Mouse (Mus musculus): Measurements from ENCODE around the gene Krt33a. TPM values are rescaled to one million over a fixed set of nuclear protein-coding genes. Genes with fewer than 3 reads are reported as not detected.

The Krt33a gene
- polyA plus RNA-seq, 1 experiment from 2014 or later = not detected

- no peak overlapping the region for H3K4me2 ChIP-seq (replicated peaks; ENCODE audit: low read depth, low read length)
- ATAC-seq (ENCODE audit: insufficient number of reproducible peaks, insufficient read depth, low FRiP score, low read depth) = no peak
- H3K27me3 ChIP-seq (ENCODE audit: control insufficient read depth, insufficient read depth, low read length) = no peaks in the 10 kb centered on the region
- 67% methylated on average over 5 of the region's 5 CpGs for WGBS
- H3K4me1 ChIP-seq (ENCODE audit: control insufficient read depth, insufficient read depth, low read length) = no peaks in the 10 kb centered on the region
- H3K36me3 ChIP-seq (ENCODE audit: control insufficient read depth, insufficient read depth, low read length) = no peaks in the 10 kb centered on the region
- no peak overlapping the region for H3K4me3 ChIP-seq (ENCODE audit: low read depth, low read length)
- no peaks in the 10 kb centered on the region for H3K9me3 ChIP-seq (ENCODE audit: control insufficient read depth, low read depth, low read length)
- H3K27ac ChIP-seq (ENCODE audit: low read length) = no peak overlapping the region
- H3K9ac ChIP-seq (replicated peaks; ENCODE audit: low read depth, low read length) = no peak overlapping the region
Measured at GRCm38 (mm10) chr11:100021438-100021837, 5.4 kb upstream of the Krt33a start.

DNA sequence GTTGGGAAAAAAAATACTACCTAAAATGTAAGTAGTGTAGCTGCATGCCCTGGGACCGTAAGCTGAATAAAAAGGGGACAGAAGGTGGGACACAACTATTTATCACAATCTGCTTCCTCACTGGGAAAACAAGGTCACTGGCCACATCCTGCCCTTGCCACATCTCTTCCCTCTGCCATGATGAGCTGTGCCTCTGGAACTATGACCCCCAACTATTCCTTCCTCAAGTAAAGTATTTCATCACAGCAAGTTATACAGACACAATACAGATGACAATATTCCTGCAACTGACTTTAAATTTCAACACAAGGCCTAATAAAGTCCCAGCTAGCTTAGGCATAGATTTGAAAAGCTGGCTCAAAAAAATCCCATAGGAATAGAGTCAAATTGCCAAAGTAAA is 3.5 kb upstream of the Krt33a start:
- ATAC-seq (ENCODE audit: insufficient number of reproducible peaks, insufficient read depth, low FRiP score, low read depth) = no peak
- Histone ChIP-seq H3K9me3 (ENCODE audit: control insufficient read depth, low read depth, low read length) (no peaks in the 10 kb centered on the region), H3K36me3 (ENCODE audit: control insufficient read depth, insufficient read depth, low read length) (no peaks in the 10 kb centered on the region), H3K27me3 (ENCODE audit: control insufficient read depth, insufficient read depth, low read length) (no peaks in the 10 kb centered on the region), H3K9ac (replicated peaks; ENCODE audit: low read depth, low read length) (no peak overlapping the region), H3K4me1 (ENCODE audit: control insufficient read depth, insufficient read depth, low read length) (no peaks in the 10 kb centered on the region), H3K27ac (ENCODE audit: low read length) (no peak overlapping the region), H3K4me2 (replicated peaks; ENCODE audit: low read depth, low read length) (no peak overlapping the region), H3K4me3 (ENCODE audit: low read depth, low read length) (no peak overlapping the region)
- WGBS = 83% methylated on average over 1 of the region's 1 CpGs

- Histone ChIP-seq H3K9ac (replicated peaks; ENCODE audit: low read depth, low read length) (no peak overlapping the region), H3K27ac (ENCODE audit: low read length) (no peak overlapping the region; the same call in 1 of the 2 replicates), H3K4me2 (replicated peaks; ENCODE audit: low read depth, low read length) (no peak overlapping the region), H3K36me3 (ENCODE audit: control insufficient read depth, insufficient read depth, low read length) (no peaks in the 10 kb centered on the region), H3K27me3 (ENCODE audit: control insufficient read depth, insufficient read depth, low read length) (no peaks in the 10 kb centered on the region), H3K9me3 (ENCODE audit: control insufficient read depth, low read depth, low read length) (no peaks in the 10 kb centered on the region), H3K4me1 (ENCODE audit: control insufficient read depth, insufficient read depth, low read length) (no peaks in the 10 kb centered on the region), H3K4me3 (ENCODE audit: low read depth, low read length) (no peak overlapping the region)
- WGBS = 48% methylated on average over 4 of the region's 4 CpGs
- ATAC-seq (ENCODE audit: insufficient number of reproducible peaks, insufficient read depth, low FRiP score, low read depth) = no peak
Measured at GRCm38 (mm10) chr11:100013691-100014171, 2.3 kb downstream of the Krt33a start.

DNA sequence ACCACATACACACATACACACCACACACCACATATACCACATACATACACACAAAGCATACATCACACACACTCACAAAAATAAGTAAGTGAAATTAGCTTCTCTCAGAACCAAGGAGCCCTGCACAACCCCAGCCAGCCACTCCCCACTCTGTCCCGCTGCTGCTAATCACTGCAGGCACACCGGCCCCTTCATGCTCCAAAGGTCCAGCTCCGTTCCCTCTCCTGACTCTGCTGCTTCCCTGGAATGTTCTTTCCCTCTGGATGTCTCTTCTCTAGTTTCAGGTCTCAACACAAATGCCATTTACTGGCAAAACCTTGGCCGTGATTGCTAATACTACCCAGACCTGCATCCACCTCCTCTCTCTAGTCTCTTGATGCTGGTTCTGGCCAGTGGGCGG is 5.3 kb downstream of the Krt33a start:
- no peak for ATAC-seq (ENCODE audit: insufficient number of reproducible peaks, insufficient read depth, low FRiP score, low read depth)
- Histone ChIP-seq H3K4me3 (ENCODE audit: low read depth, low read length) (no peak overlapping the region), H3K4me1 (ENCODE audit: control insufficient read depth, insufficient read depth, low read length) (no peaks in the 10 kb centered on the region), H3K27me3 (ENCODE audit: control insufficient read depth, insufficient read depth, low read length) (no peaks in the 10 kb centered on the region), H3K27ac (ENCODE audit: low read length) (no peak overlapping the region), H3K9me3 (ENCODE audit: control insufficient read depth, low read depth, low read length) (no peaks in the 10 kb centered on the region), H3K4me2 (replicated peaks; ENCODE audit: low read depth, low read length) (no peak overlapping the region), H3K36me3 (ENCODE audit: control insufficient read depth, insufficient read depth, low read length) (no peaks in the 10 kb centered on the region), H3K9ac (replicated peaks; ENCODE audit: low read depth, low read length) (no peak overlapping the region)
- 78% methylated on average over 5 of the region's 5 CpGs for WGBS

DNA sequence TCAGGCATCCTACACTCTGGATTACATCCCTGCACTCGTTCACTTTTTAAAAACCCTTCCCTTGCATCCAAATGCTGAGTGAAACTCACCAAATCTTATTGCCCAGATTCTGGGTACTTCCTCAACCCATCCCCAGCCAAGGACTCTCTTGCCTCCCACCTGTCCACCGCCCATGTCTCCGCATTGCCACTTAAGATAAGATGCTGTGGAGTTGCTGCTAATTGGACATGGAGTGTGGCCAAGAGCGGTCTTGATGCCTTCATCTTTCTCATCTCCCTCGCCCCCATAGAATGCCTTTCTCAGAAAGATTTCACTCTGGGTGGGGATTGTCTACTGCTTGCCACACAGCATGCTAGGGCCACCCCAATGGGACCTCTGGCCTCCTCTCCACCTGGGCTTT is 7.7 kb downstream of the Krt33a start:
- no peak overlapping the region for H3K9ac ChIP-seq (replicated peaks; ENCODE audit: low read depth, low read length)
- no peak overlapping the region for H3K4me3 ChIP-seq (ENCODE audit: low read depth, low read length)
- WGBS = 83% methylated on average over 5 of the region's 5 CpGs
- no peaks in the 10 kb centered on the region for H3K27me3 ChIP-seq (ENCODE audit: control insufficient read depth, insufficient read depth, low read length)
- no peak overlapping the region for H3K27ac ChIP-seq (ENCODE audit: low read length)
- no peaks in the 10 kb centered on the region for H3K4me1 ChIP-seq (ENCODE audit: control insufficient read depth, insufficient read depth, low read length)
- no peak overlapping the region for H3K4me2 ChIP-seq (replicated peaks; ENCODE audit: low read depth, low read length)
- no peaks in the 10 kb centered on the region for H3K9me3 ChIP-seq (ENCODE audit: control insufficient read depth, low read depth, low read length)
- H3K36me3 ChIP-seq (ENCODE audit: control insufficient read depth, insufficient read depth, low read length) = no peaks in the 10 kb centered on the region
- ATAC-seq (ENCODE audit: insufficient number of reproducible peaks, insufficient read depth, low FRiP score, low read depth) = no peak

- WGBS = 54% methylated on average over 3 of the region's 3 CpGs
- no peaks in the 10 kb centered on the region; the same call in 1 of the 2 replicates for H3K9me3 ChIP-seq (ENCODE audit: control insufficient read depth, low read depth, low read length)
- no peak overlapping the region for H3K27ac ChIP-seq (ENCODE audit: low read length)
- no peak overlapping the region for H3K9ac ChIP-seq (replicated peaks; ENCODE audit: low read depth, low read length)
- no peak overlapping the region for H3K4me3 ChIP-seq (ENCODE audit: low read depth, low read length)
- no peak overlapping the region for H3K4me2 ChIP-seq (replicated peaks; ENCODE audit: low read depth, low read length)
- H3K36me3 ChIP-seq (ENCODE audit: control insufficient read depth, insufficient read depth, low read length) = no peaks in the 10 kb centered on the region
- no peaks in the 10 kb centered on the region for H3K4me1 ChIP-seq (ENCODE audit: control insufficient read depth, insufficient read depth, low read length)
- ATAC-seq (ENCODE audit: insufficient number of reproducible peaks, insufficient read depth, low FRiP score, low read depth) = no peak
- H3K27me3 ChIP-seq (ENCODE audit: control insufficient read depth, insufficient read depth, low read length) = no peaks in the 10 kb centered on the region
Measured at GRCm38 (mm10) chr11:100006624-100007023, 9.4 kb downstream of the Krt33a start.

DNA sequence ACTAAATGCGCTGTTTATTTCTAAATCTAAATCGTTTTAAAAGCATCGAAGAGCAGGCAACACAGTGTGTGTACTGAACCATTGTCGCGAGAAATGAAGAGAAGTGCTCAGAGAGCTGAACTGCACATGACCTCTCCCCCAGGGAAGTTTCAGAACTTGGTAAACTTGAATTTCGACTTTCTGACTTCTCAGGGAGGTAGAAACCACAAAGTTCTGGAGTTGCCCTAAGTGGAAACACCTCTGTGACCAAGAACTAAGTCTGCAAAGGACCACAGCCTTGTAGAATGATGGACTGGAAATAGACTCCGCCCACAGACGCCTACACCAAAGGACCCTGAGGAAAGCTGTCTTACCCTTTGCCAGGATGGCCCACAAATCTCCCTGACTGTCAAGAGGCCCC is 10.1 kb downstream of the Krt33a start:
- WGBS = 66% methylated on average over 8 of the region's 8 CpGs
- Histone ChIP-seq H3K27me3 (ENCODE audit: control insufficient read depth, insufficient read depth, low read length) (no peaks in the 10 kb centered on the region), H3K4me2 (replicated peaks; ENCODE audit: low read depth, low read length) (no peak overlapping the region), H3K4me1 (ENCODE audit: control insufficient read depth, insufficient read depth, low read length) (no peaks in the 10 kb centered on the region), H3K4me3 (ENCODE audit: low read depth, low read length) (no peak overlapping the region), H3K36me3 (ENCODE audit: control insufficient read depth, insufficient read depth, low read length) (no peaks in the 10 kb centered on the region), H3K9ac (replicated peaks; ENCODE audit: low read depth, low read length) (no peak overlapping the region), H3K9me3 (ENCODE audit: control insufficient read depth, low read depth, low read length) (no peaks in the 10 kb centered on the region; the same call in 1 of the 2 replicates), H3K27ac (ENCODE audit: low read length) (no peak overlapping the region)
- no peak for ATAC-seq (ENCODE audit: insufficient number of reproducible peaks, insufficient read depth, low FRiP score, low read depth)

- no peak overlapping the region for H3K27ac ChIP-seq (ENCODE audit: low read length)
Measured at GRCm38 (mm10) chr11:100004846-100005245, 11.2 kb downstream of the Krt33a start.

GRCm38 (mm10) chr11:99999091-99999490 is 16.9 kb downstream of the Krt33a start:
- Histone ChIP-seq H3K36me3 (ENCODE audit: control insufficient read depth, insufficient read depth, low read length) (no peaks in the 10 kb centered on the region), H3K4me3 (ENCODE audit: low read depth, low read length) (no peak overlapping the region), H3K27me3 (ENCODE audit: control insufficient read depth, insufficient read depth, low read length) (no peaks in the 10 kb centered on the region), H3K9ac (replicated peaks; ENCODE audit: low read depth, low read length) (no peak overlapping the region), H3K9me3 (ENCODE audit: control insufficient read depth, low read depth, low read length) (no peaks in the 10 kb centered on the region; the same call in 1 of the 2 replicates), H3K4me2 (replicated peaks; ENCODE audit: low read depth, low read length) (no peak overlapping the region), H3K27ac (ENCODE audit: low read length) (no peak overlapping the region), H3K4me1 (ENCODE audit: control insufficient read depth, insufficient read depth, low read length) (no peaks in the 10 kb centered on the region)
- no peak for ATAC-seq (ENCODE audit: insufficient number of reproducible peaks, insufficient read depth, low FRiP score, low read depth)
- WGBS = 88% methylated on average over 7 of the region's 7 CpGs

More at GRCm38 (mm10) chr11:100004846-100005245, 11.2 kb downstream of the Krt33a start:
- 20% methylated on average over 6 of the region's 6 CpGs for WGBS
- Histone ChIP-seq H3K9ac (replicated peaks; ENCODE audit: low read depth, low read length) (no peak overlapping the region), H3K27me3 (ENCODE audit: control insufficient read depth, insufficient read depth, low read length) (no peaks in the 10 kb centered on the region), H3K4me3 (ENCODE audit: low read depth, low read length) (no peak overlapping the region), H3K4me1 (ENCODE audit: control insufficient read depth, insufficient read depth, low read length) (no peaks in the 10 kb centered on the region), H3K36me3 (ENCODE audit: control insufficient read depth, insufficient read depth, low read length) (no peaks in the 10 kb centered on the region), H3K4me2 (replicated peaks; ENCODE audit: low read depth, low read length) (no peak overlapping the region), H3K9me3 (ENCODE audit: control insufficient read depth, low read depth, low read length) (no peaks in the 10 kb centered on the region; the same call in 1 of the 2 replicates)
- no peak for ATAC-seq (ENCODE audit: insufficient number of reproducible peaks, insufficient read depth, low FRiP score, low read depth)
